Mouse (Mus musculus): ENCODE results near the gene Nxph3.

The Nxph3 gene

DNA sequence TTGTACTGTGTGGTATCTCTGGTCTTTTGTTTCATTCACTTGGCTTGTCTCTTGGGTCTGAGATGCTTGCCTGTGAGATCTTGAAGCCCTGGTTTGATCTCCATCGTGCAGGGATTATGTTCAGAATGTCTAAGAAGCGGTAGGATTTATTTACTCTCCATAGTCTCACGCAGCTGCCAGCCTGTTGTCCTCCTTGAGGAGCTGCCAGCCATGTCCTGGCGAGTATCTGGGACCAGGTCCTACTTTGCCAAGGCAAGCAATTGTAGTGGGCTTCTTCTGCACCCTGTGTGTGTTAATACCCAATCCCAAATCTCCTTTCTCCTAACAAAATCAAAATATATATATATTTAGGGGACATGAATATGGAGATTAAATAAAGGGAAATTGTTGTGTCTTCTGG is 21.4 kb downstream of the Nxph3 start:
- no peak for DNase-seq (ENCODE audit: low read depth, low spot score)

DNA sequence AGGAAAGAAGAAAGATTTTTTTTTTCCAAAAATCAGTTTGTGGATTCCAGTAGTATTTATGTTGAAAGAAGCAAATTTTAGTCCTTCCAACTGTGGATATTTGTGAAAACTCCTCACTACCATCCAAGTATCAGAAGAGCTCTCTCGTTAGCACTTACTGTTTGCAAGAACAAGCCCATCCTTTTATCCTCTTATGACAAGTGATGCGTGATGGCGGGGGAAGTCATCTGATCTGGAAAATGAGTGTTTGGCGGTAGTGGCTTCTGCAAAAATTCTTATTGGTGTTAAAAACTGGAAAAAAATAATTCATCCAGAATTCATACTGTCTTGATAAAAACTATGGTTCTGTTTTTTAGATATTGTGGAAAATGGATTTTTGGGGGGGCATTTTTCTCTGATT is 22.1 kb downstream of the Nxph3 start:
- no peak for DNase-seq (ENCODE audit: low read depth, low spot score)

DNA sequence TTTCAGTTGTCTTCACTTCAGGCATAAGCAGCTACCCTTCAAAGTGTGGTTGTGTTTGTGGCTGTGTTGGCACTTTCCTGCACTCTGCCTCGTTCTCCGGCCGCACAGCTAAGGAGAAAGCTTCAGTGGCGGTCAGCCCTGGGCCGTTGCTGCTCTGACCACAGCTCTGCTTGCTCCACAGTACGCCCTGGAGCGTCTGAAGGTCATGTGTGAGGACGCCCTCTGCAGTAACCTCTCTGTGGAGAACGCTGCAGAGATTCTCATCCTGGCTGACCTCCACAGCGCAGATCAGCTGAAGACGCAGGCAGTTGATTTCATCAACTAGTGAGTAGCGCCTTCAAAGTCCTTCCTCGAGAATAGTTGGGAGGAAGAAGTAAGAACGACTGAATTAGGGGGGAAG is 24.3 kb downstream of the Nxph3 start:
- no peak for DNase-seq (ENCODE audit: low read depth, low spot score)

GRCm38 (mm10) chr11:95487237-95487636 is 27.1 kb downstream of the Nxph3 start:
- no peak for DNase-seq (ENCODE audit: low read depth, low spot score)

DNA sequence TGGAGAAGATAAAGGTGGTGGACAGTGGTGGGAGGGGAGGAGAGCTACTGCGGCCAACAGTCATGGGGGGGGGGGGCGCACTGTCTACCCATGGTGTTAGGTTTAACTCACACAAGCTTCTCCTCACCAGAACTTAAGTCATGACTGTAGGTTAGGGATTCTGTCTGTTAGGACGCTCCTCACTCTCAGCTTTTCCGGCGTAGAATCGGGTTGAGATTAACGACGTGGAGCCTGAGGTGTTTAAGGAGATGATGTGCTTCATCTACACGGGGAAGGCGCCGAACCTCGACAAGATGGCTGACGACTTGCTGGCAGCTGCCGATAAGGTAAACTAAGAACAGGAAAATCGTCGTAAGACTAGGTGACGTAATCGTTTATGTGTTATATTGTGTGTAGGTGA is 28.7 kb downstream of the Nxph3 start:
- no peak for DNase-seq (ENCODE audit: low read depth, low spot score)

DNA sequence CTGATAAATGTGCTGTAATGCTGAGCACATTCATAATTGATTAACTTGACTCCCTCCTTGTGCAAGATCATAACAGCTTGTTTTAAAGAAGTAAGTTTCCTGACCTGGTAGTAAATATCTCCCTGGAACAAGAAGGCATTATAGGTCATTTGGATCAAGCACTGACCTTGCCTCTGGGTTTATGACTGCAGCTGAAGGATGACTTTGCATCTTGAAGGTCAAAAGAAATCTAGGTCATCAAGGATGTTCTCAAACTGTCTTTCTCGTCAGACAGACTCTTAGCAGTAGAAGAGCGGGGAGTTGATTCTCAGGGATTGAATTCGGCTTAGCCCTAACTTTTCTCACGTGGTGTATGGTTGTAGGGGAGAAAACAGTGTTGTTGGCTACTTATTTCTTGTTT is 33.7 kb downstream of the Nxph3 start:
- no peak for DNase-seq (ENCODE audit: low read depth, low spot score)

GRCm38 (mm10) chr11:95479458-95479857 is 34.9 kb downstream of the Nxph3 start:
- DNase-seq (ENCODE audit: low read depth, low spot score): no peak

GRCm38 (mm10) chr11:95476323-95476722 is 38.0 kb downstream of the Nxph3 start:
- DNase-seq (ENCODE audit: low read depth, low spot score): no peak

- DNase-seq (ENCODE audit: low read depth, low spot score): no peak
These were observed 40.9 kb downstream of the Nxph3 start for GRCm38 (mm10) chr11:95473456-95473855.

DNA sequence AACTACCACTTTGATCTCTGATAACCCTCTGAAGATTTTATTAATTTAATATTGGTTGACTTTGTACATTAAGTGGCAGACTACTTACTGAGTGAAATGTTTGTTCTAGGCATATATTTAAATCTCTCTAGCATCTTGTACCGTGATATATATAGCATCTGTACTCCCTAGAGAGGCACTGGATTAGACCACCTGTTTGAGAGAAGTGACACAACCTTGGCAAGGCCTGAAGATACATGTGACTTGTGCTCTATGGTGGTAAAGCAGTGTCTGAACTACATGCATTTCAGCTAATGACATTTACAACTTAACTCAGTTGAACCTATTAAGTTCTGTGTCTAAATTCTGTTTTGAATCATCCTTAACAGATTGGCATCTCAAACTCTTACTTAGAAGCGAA is 41.4 kb downstream of the Nxph3 start:
- no peak for DNase-seq (ENCODE audit: low read depth, low spot score)

DNA sequence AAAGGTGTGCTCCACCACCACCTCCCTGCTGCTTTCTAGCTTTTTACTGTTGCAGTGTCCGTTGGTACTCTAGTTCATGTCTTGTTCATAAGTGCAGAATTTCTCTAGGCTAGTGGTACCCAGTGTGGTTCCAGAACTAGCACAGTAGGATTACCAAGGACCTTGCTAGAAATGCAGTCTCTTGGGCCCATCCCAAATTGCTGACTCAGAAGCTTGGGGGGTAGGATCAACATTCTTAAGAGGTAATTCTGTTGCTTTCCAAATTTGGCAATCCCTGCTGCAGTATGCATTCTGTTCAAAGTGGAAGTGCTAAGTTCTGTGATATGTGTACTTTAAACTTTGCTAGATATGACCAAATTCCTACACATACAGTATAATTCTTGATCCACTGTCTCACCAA is 46.6 kb downstream of the Nxph3 start:
- DNase-seq (ENCODE audit: low read depth, low spot score): no peak

GRCm38 (mm10) chr11:95462168-95462567 is 52.2 kb downstream of the Nxph3 start:
- no peak for DNase-seq (ENCODE audit: low read depth, low spot score)

GRCm38 (mm10) chr11:95460872-95461271 is 53.5 kb downstream of the Nxph3 start:
- DNase-seq (ENCODE audit: low read depth, low spot score): no peak

Measured in retina, postnatal 7 days (tissue).